Mouse (Mus musculus): ENCODE measurements around the gene Rabgef1. TPM values are rescaled to one million over a fixed set of nuclear protein-coding genes. Genes with fewer than 3 reads are reported as not detected.
A peak's percentile ranks its signal among the peaks of the same experiment; 100 is the strongest.

The Rabgef1 gene
- total RNA-seq, 2 experiments from 2014 or later, result 18.5 to 20.2 TPM

DNA sequence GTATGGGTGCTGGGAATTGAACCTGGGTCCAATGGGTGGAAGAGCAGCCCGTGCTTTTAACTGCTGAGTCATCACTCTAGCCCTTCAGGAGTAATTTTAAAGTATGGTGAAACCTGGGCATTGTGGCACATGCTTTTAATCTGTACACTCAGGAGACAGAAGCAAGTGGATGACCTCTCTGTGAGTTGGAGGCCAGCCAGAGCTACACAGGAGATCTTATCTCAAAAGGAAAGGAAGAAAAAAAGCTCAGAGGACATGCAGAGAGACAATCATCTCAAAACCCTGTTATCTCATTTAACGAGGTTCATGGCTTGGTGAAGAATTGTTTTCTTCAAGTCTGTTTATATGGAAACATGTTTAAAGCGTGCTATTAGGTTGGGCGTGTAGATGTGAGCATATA lies 32.4 kb downstream of the Rabgef1 start:
- intact Hi-C loops (cut with DNase I), result no loop called here
- DNase-seq (ENCODE audit: low spot score), result no peak

DNA sequence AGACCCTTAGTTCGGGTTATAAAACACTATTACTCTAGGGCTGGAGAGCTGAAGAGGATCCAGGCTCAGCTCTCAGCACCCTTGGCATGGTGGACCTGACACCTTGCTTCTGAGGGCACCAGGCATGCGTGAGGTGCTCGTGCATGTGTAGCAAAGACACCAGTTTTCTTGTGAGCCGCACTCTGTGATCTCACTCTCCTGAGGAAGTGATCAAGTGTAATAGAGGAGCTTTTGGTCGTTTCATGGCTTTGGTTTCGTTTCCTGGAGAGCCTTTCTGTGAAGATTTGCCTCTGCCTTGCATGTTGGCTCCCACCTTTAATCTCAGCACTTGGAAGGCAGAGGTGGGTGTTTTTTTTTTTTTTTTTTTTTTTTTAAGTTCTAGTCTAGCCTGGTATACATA lies 33.0 kb downstream of the Rabgef1 start:
- DNase-seq (ENCODE audit: low spot score), result no peak
- intact Hi-C loops (cut with DNase I), result no loop called here

DNA sequence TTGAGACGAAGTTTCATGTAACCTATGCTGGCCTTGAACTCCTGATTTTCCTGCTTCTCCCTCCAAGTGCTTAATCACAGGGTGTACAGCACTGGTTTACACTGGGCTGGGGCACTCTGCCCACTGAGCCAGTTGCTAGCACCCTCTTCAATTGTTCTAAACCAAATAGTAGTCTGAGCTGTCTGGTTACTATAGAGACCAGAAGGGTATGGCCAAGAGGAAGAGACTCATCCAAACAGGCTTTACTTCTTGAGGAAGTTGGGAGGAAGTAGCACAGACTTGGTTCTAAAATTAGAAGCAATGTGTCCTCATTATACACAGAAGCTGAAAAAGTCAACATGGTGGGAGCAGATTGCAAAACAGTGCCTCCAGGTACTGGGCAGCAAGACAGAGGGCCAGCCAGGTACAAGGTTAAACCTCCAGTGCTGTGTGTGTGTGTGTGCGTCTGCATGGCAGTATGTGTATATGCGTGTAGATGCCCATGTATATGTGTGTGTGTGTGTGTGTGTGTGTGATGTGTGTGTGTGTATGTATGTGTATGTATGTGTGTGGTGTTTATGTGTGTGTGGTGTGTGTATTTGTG lies 33.9 kb downstream of the Rabgef1 start:
- intact Hi-C loops (cut with DNase I), result no loop called here
- no peak for DNase-seq (ENCODE audit: low spot score)

DNA sequence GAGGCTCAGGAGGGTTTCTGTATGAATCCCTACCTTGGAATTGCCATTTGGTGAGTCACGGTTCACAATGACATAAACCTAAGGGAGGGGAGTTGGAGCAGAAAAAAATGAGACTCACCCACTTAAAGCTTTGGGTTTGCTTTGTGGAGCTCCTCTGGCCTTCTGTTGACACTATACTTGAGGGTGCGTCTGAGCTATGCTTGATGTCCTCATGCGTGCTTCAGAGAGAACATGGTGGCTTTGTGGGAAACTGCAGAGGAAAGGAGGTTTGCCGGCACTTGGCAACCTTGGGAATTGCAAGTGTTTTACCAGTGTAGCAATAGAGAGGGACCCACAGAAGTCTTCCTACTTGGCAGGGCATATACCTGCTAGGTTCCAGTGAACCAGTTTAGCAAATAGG lies 35.7 kb downstream of the Rabgef1 start:
- intact Hi-C loops (cut with DNase I), result no loop called here
- DNase-seq (ENCODE audit: low spot score), result no peak

DNA sequence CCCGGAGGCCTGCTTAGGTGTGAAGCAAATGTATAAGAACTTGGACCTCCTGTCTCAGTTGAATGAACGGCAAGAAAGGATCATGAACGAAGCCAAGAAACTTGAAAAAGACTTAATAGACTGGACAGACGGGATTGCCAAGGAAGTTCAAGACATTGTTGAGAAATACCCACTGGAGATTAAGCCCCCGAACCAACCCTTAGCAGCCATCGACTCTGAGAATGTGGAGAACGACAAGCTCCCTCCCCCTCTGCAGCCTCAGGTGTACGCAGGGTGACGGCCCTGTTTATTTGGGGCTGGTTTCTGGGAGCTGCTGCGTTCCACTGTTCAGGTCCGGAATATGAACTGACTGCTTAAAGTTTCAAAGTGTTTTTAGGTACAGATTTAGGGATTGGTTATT lies 41.4 kb downstream of the Rabgef1 start:
- DNase-seq (ENCODE audit: low spot score), result no peak
- intact Hi-C loops (cut with DNase I), result no loop called here

DNA sequence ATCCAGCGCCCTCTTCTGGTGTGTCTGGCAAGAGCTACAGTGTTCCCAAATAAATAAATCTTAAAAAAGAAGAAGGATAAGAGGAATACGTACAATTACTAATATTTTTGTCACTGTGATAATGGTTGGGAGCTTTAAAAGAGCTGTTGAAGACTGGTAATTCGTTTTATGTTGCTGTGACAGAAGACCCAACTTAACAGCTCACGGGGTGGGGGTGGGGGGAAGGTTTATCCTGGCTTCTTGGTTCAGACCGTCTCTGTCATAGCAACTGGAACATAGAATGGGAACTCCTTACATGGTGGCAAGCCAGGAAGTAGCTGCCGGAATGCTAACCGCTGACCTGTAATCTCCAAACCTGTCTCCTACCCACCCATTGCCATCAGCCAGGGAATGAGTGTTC lies 45.2 kb downstream of the Rabgef1 start, which contains the start of gene Tmem248:
TSS of gene Tmem248 (plus strand) at position 301 of the 400 bp plus-strand sequence.
- intact Hi-C loops (cut with DNase I), result no loop called here
- DNase-seq (ENCODE audit: low spot score), result no peak

- intact Hi-C loops (cut with DNase I), result no loop called here
Measured at GRCm38 (mm10) chr5:130217406-130217805, 45.8 kb downstream of the Rabgef1 start.

GRCm38 (mm10) chr5:130218336-130218735 lies 46.7 kb downstream of the Rabgef1 start:
- intact Hi-C loops (cut with DNase I), result no loop called here
- DNase-seq (ENCODE audit: low spot score), result no peak

More at GRCm38 (mm10) chr5:130217406-130217805, 45.8 kb downstream of the Rabgef1 start:
- DNase-seq (ENCODE audit: low spot score), result no peak

DNA sequence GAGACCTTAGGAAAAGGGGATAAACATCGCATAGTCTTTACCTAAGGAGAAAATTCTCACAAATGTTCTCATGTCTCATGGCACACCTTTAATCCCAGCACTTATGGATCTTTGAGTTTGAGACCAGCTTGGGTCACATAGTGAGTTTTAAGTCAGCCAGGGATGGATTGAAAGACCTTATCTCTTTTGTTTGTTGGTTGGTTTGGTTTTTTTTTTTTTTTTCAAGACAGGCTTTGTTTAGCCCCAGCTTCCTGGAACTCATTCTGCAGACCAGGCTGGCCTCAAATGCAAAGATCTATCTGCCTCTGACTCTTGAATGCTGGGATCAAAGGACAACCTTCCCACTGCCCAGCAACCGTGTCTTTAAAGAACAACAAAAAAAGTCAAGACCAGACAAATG lies 49.7 kb downstream of the Rabgef1 start:
- intact Hi-C loops (cut with DNase I), result loop anchor here (5.0 kb wide), 1 partner anchor 219 kb away; the partner anchor contains the start of gene Gusb
- DNase-seq (ENCODE audit: low spot score), result no peak

DNA sequence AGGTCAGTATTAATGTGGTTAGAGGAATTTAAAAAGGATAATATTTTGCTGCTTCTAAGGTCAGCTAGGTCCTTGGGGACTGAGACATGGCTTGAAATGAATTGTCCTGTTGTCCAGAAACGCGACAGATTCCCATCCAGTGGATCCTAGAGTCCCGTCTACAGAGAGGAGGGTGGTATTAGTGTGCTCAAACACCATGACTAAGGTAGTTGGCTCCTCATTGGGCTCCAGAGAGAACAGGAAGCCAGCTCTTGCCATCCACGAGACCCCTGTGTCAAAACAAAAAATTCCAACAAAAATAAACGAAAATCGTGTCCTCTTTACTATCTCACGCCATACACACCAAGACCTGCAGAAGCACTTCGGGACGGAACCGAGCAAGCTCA lies 50.2 kb downstream of the Rabgef1 start:
- intact Hi-C loops (cut with DNase I), result loop anchor here (5.0 kb wide), 1 partner anchor 219 kb away; the partner anchor contains the start of gene Gusb

GRCm38 (mm10) chr5:130222146-130223004 lies 50.8 kb downstream of the Rabgef1 start:
- intact Hi-C loops (cut with DNase I), result loop anchor here (5.0 kb wide), 1 partner anchor 220 kb away; the partner anchor contains the start of gene Gusb
- peak; percentile 89 for DNase-seq (ENCODE audit: low spot score)

More for the DNA sequence above, 50.2 kb downstream of the Rabgef1 start:
- no peak for DNase-seq (ENCODE audit: low spot score)

- DNase-seq (ENCODE audit: low spot score), result no peak
- intact Hi-C loops (cut with DNase I), result no loop called here
Measured at GRCm38 (mm10) chr5:130226790-130227189, 55.2 kb downstream of the Rabgef1 start.

- intact Hi-C loops (cut with DNase I), result no loop called here
- no peak for DNase-seq (ENCODE audit: low spot score)
Measured at GRCm38 (mm10) chr5:130228120-130228519, 56.5 kb downstream of the Rabgef1 start.

DNA sequence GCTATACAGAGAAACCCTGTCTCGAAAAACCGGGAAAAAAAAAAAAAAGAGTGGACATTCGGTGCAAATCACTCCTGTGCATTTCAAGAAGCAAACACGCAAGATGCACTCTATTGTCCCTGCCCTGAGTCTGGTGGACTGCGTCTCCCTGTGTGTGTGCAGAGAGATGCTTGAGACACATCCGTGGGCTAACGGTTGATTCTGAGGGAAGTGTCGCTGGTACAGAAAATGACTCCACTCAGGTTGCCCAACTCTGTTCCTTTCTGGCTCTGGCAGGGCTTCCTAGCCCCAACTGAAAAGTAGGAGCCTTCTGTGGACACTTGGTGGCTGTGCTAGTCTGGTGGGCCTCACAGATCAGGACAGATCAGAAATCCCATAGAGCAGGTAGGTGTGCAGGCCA lies 64.7 kb downstream of the Rabgef1 start:
- intact Hi-C loops (cut with DNase I), result no loop called here
- DNase-seq (ENCODE audit: low spot score), result no peak

GRCm38 (mm10) chr5:130239236-130239635 lies 67.6 kb downstream of the Rabgef1 start:
- intact Hi-C loops (cut with DNase I), result no loop called here
- no peak for DNase-seq (ENCODE audit: low spot score)

DNA sequence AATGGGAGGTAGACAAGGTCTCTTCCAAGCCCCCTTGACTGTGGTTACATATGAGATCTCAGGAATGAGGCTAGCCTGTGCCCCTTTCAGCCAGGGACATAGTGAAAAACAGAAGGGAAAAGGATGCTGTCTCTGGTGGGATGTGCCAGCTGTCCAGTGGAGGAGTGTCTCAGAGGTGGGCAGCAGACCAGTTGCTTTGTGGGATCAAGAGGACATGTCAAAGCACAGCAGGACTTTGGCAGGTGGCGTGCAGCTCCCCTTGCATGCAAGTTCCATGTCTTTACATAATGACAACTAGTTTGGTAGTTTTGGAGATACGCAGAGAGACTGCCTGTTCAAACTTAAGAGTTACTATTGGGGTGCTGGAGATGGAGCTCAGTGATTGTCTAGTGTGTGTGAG lies 68.3 kb downstream of the Rabgef1 start:
- intact Hi-C loops (cut with DNase I), result no loop called here
- no peak for DNase-seq (ENCODE audit: low spot score)

DNA sequence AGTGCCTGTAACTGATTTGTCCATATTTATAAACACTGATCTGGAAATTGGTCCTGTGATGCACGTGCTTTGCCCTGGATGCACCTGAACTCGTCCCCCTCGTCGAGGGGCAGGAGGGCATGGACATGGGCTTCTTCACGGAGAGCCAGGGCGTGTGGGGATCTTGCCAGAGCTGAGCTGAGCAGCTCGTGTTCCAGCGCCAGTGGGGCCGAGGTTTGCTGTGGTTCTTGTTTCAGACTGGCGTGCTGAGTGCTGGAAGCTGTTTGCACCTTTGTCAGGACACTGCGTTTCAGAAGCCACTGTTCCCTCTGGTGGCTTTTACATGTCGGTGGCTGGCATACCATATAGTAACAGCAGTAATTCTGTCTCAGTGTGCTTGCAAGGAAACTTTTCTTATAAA lies 69.8 kb downstream of the Rabgef1 start:
- intact Hi-C loops (cut with DNase I), result no loop called here
- DNase-seq (ENCODE audit: low spot score), result no peak

DNA sequence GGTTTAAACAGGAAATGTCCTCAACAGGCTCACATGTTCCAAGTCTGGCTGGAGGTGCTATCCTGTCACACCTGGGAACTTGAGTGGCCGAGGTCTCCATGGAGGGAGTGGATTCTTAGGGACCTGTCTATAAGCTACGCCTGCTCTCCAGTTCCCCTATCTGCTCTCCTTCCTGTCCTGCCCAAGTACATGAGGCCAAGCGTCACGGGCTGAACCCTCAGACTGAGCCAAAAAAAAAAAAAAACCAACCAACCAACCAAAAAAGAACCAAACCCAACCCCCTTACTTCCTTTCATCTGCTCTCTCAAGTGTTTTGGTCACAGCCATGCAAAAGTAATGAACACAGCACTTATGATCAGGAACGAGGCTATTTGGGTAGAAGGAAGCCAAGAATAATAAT lies 76.2 kb downstream of the Rabgef1 start:
- intact Hi-C loops (cut with DNase I), result no loop called here
- no peak for DNase-seq (ENCODE audit: low spot score)

GRCm38 (mm10) chr5:130254164-130255016 lies 82.8 kb downstream of the Rabgef1 start:
- intact Hi-C loops (cut with DNase I), result no loop called here
- DNase-seq (ENCODE audit: low spot score), result no peak

DNA sequence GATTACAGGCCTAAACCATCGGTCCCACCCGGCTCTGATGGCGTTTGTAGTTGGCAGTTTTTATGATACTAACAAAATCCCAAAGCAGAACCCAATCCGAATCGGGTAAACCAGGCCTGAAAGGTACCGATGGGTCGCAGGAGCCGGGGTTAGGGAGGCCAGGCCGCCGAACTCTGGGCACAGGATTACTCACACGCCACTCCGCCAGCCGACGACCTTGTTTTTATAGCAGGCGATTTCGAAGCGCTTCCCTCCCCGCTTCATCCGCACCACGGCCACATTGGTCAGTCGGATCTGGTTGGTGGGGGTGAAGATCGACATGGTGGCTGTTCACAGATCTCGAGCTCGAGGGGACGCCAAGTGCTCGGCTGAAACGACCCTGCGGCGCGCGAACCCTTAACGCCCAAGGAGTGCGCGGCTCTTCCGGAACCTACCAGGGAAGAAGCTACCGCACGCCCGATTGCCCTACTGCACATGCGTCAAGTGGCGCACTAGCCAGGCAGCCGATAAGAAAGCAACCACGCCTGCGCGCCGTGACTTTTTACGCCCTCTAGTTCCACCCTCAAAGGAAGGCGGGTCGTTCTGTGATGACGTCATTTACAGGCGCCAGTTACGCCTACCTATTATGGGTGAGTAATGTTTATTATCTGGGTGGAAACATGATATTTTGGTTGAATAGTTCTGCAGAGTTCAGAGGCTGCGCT lies 83.6 kb downstream of the Rabgef1 start, which contains the start of the genes Sbds and Tyw1:
TSS of gene Sbds (minus strand) at position 514 of the 704 bp plus-strand sequence.
TSS of gene Tyw1 (plus strand) at position 603 of the 704 bp plus-strand sequence.
- intact Hi-C loops (cut with DNase I), result no loop called here

More for the DNA sequence above, 83.6 kb downstream of the Rabgef1 start, which contains the start of the genes Sbds and Tyw1:
- peak; percentile 97 for DNase-seq (ENCODE audit: low spot score)
